Mouse (Mus musculus) heart, postnatal 4 days (tissue): ENCODE data around the gene Abcc2. TPM values are rescaled to one million over a fixed set of nuclear protein-coding genes. Genes with fewer than 3 reads are reported as not detected.

Experiments
- DNase-seq: peaks from one replicate; pipeline ENCODE4 v3.0.0; 2021
- total RNA-seq, 2 experiments: library from RNA; stranded (reverse); gene quantifications; 2 replicates each; pipeline ENCODE4 v1.2.3; 2021

Abcc2 gene
- total RNA-seq, result not detected

DNA sequence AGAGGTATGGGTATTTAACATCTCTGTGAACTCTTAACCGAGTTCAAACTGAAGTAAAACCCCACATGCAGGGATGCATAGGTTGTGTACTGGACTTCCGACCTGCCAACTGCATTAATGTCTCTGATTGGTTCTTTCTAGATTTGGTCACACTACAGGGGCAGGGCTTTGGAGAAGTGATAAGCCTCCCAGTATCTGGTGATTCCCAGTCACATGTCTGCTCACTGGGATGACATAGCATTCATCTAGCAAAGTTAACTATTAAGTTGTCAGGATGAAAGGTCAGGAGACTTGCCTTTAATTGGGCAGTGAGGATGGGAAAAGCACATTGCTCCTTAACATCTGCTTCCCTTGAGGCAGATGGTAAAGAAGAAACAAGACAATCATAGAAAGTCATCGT lies at the start of gene Abcc2:
TSS of gene Abcc2 (plus strand) at position 213 of the 400 bp plus-strand sequence.
- no peak for DNase-seq

DNA sequence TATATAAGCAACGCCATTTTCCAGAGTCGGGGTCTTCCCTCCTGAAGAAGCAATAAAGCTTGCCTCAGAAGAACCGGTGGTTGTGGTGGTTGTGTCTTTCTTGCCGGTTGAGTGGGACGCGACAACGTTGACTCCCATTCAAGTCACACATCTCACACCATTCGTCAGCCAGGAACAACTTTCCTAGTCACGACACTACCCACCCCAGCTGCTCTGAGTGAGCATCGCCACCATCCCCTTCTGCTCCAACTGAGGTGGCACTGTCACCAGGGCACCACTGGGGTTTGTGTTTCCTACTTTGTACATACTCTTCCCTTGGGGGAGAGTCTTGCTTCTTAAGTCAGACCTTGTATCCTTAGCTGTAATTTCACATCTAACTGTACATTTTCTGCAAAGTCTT lies 43.6 kb upstream of the Abcc2 start:
- DNase-seq, result no peak

DNA sequence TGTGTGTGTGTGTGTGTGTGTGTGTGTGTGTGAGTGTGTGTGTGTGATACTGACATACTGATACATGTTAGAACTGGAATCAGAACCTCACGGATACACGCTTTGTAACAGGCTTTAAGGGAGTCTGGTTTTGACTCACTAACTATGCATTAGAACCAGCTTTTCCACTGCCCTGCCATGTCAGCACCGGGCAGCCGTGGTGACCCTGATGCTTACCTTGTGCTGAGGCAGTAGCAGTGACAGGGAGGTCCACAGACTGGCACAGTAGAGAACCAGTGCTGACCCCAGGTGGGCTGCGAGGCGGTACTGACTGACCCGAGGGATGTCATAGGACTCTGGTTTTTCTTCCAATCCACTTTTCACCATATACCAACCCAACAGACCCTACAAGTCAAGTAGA lies 38.6 kb upstream of the Abcc2 start:
- DNase-seq, result no peak

DNA sequence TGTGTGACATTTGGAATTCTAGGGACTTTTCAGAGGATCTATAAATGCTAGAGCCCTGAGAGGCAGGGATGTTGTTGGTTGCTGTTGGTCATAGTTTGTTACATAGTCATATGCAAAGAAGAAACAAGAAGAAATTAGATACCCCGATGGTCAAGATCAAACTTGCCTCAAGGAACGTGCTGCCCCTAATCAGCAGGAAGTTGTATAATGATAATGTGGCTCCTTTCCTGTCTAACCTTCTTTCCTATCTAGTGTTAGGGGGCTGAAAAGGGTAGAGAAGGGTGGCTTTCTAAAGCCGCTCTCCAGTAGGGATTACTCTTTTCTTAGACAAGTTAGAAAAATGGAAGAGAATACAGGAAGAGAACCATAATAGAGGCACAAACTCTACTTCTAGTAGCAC lies 36.3 kb upstream of the Abcc2 start:
- DNase-seq, result no peak

DNA sequence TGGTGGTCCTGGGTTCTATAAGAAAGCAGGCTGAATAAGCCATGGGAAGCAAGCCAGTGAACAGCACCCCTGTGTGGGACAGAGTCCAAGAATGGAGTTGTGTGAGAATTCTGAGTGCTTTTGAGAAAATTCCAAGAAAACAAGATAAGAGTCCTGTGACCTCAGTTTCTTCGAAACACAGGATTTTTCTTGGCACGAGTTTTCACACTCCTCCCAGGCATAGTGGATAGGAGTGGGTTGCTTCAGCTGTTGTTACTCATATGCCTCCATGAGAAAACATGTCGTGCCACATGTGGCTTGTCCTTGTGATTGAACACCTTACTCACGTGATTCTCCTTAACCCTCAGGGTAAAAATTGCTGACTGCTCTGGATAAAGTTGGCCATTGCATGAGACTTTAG lies 34.1 kb upstream of the Abcc2 start:
- no peak for DNase-seq

DNA sequence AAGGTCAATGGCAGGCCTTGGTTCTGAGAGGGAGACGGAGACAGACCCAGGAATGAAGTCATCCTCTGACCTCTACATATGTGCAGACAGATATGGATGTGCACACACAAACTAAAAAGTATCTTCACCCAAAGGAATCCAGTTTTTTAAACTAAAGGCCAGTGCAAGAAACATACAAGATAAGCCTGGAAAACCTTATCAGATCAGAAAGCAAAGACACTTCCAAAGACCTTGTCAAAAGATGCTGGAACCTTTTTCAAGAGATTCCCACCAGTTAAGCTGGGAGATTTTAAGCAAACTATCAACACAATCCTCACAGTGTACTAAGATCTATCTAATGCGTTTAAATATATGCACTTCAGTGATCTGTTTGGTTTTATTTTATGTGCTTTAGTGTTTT lies 32.0 kb upstream of the Abcc2 start:
- DNase-seq, result no peak

DNA sequence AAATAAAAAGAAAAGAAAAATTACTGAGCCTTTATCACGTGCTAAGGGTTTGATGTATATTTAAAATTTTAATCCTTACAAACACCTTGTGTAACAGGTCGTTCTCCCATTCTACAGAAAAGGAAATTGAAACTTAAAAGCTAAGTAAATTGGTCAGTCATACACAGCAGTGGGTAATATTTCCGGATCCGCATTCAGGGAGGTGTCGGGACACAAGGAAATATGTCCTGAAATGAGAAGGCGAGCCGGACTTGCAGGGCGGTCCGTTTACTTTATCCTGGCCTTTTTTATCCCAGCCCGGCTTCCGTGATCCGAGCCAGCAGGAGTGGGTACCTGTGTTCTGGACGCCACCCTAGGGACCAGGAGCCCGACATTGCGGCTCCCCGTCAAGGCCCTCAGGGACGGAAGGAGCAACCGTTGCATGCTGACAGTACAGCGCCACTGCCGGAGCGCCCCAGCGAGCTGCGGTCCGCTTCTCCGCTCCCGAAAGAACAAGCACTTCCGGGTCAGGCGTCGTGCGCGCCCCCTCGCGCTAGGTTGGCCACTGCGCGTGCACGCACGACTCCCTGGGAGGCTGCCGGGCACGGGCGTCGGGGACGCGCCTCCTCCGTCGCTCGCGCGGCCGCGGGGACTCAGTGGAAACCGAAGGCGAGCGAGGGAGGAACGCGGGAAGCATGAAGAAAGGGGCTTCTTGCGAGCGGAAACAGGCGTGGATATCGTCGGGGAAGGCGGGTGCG lies 29.3 kb upstream of the Abcc2 start, which contains the start of the genes Cutc and Cox15:
TSS of gene Cutc (plus strand) at position 508 of the 737 bp plus-strand sequence.
TSS of gene Cox15 (minus strand) at position 512 of the 737 bp plus-strand sequence.
- peak; percentile 98 for DNase-seq

DNA sequence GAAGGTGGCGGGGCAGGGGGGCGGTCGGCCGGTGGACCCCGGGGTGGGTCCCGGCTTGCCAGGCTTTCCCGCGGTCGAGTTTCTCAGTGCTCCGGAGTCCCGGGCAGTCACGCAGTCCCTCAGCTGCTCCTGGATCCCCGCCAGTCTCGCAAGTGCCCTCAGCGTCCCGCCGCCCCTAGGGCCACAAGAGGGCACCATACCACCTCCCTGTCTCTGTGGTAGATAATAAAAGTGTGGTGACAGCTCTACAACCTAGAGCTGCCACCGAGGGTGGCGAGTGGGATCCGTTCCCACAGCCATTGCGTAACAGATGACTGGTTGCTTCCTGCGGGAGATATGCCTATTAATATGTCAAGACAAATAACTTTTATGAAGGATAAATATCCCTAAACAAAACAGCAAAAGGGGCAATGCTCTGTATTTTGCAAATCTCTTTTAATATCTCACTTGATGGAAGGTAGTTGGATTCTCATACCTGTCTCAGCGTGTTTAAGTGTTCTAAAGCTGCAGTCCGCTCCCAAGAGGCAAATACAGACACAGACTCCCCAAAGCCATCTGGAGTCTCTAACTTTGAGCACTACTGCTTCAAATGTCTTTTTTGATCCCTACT lies 28.7 kb upstream of the Abcc2 start:
- peak; percentile 94 for DNase-seq

DNA sequence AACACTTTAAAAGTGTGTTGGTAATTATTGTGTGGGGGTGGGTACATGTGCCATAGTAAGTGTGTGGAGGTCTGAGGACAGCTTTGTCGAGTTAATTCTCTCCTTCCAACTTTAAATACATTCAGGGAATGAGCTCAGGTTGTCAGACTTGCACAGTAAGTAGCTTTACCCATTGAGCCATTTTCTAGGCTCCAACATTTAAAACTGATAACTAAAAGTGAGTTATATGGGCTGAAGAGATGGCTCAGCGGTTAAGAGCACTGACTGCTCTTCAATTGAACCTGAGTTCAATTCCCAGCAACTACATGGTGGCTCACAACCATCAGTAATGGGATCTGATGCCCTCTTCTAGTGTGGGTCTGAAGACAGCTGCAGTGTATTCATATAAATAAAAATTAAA lies 27.8 kb upstream of the Abcc2 start:
- no peak for DNase-seq

DNA sequence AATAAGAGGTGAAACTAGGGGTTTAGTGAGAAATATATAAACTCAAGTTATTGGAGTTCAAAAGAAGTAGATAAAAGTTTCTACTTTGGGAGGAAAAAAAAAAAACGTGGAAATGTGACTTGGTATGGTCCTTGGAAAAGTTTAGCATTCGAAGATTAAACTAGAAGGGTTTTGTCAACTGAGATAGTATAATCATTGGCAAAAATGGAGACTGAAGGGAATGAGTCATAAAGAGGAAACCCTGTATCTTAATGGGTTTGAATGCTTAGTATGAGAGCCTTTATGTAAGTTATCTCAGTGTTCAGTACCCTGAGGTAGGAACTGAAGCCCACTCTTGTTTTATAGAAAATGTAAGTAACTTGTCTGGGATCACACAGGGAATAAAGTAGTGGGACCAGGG lies 27.1 kb upstream of the Abcc2 start:
- no peak for DNase-seq

DNA sequence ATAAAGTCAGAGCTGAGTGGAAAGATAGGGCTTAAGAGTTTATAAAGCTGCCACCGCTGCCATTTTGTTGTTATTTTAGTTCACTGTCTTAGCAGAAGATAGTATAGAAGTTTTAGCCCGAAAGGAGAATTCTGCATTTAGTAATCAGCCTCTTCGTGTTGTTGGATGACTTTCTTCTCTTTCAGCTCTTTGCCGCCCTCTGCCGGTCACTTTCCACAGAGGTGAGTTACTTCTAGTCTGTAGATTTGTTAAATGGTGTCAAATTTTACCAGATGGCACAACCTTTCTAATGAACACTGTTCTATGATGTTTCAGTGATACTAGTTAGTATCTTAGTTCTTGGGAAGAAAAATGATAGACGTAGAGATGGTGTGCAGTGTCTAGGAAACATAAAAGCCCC lies 21.5 kb upstream of the Abcc2 start:
- peak; percentile 85 for DNase-seq

DNA sequence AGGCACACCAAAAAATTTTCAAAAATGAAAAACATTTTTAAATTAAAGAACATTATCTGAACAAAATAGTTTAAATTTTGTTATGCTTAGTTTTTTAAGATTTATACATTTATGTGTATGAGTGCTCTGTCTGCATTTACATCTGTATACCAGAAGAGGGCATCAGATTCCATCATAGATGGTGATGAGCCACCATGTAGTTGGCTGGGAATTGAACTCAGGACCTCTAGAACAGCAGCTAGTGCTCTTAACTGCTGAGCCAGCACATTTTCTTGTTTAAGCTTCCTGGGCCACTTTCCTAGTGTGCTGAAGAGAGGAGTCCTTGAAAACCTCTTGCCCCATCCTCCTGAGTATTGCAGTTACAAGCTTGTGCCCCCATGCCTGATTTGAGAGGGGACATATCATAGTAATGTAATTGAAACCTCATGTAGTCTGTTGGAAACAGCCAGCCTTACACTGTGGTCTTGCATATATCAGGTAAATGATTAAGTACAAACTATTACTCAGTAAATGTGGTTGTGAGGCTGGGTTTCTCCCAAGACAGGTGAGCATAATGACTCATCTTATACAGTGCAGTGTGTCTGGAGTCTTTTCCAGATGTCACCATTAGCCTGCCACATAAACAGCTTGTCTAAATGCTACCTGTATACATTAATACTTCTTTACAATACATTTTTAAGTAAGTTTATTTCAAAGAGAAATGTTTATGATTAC lies 20.3 kb upstream of the Abcc2 start:
- DNase-seq, result no peak

DNA sequence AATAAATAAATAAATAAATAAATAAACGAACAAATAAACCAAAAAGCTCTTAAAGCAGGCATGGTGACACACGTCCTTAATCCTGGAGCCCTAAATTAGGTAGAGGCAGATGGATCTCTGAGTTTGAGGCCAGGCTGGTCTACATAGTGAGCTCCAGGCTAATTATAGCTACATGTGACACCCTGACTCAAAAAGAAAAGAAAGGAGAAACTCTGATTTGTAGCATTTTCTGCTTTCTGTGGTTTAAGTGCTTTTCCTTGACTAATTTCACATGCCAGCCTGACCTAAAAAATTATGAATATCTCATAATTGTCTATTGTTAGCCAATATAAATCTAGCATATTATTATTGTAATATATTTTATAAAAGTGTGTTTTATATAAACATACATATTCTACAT lies 19.6 kb upstream of the Abcc2 start:
- no peak for DNase-seq

DNA sequence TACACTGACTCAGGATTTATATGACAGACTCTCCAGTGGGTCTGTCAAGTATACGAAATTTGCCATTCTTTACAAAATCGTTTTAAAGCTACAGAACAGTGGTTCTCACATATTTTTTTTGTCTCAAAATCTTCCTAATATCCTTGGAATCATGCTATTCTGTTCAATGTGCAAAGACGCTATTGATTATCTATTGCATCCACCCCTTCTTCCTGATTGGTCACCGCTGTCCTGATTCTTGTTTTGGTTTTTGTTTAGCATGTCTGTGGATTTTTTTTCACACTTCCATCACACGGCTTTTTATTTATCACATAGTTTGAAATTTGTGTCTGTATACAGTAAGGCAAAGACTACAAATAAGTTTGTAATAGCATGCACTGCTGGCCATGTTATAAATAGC lies 15.5 kb upstream of the Abcc2 start:
- DNase-seq, result no peak

DNA sequence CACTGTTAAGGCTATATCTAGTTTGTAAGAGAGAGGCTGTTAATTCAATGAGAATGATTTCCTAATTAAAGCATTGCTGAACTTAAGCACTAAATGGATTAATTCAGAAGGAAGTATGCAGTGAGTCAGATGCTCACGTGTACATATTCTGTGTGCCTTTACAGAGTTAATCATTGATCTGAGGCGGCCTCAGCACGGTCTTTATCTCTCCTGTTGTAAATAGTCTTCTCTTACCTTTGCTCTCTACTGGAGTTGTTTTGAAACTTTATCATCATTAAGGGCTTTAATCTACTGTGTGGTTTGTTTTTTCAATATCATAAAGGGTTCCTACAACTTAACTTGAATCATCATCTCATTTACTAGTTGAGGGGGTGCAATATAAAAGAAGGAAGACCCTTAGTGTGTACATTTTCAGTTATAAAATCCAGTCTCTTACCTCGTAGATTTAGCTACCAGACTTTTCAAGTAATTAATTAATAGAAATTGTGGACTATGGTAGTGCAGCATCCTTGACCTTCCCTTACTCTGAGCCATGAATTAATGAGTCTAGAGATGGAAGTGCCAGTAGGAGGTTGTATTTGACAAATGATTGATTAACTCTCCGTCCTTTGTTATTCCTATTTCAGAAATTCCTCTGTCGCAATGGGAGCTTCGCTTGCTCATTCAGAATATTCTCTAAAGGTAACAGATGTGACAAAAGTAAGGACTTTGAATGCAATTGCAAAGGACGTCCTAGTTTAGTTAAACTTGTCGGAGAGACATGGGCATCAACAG lies 14.3 kb upstream of the Abcc2 start:
- DNase-seq, result no peak

DNA sequence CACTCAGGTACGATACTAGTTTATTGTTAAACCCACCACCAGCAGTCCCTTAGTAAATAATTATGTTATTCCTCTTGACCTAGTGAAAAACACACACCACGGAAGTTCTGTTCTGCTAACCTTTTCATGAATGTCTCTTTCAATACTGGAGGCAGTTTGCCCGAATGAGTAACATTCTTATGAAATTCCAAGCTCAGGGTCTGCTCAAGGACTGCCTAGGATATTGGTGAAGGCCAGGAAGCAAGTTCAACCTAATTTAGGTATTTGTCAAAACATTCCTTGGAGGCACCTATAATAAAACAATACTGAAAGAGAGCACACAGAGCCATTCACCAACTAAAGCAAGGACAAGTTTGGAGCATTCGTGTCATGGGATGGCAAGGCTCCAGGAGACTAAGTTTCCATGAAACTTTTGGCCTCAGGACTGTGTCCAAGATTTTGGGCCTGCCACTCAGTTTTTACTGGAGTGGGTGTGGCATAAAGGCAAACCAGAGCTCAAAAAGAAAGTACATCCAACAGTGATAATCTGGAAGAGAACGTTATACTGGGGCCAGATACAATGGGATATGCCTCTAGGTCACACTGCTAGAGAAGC lies 12.5 kb upstream of the Abcc2 start:
- DNase-seq, result no peak

DNA sequence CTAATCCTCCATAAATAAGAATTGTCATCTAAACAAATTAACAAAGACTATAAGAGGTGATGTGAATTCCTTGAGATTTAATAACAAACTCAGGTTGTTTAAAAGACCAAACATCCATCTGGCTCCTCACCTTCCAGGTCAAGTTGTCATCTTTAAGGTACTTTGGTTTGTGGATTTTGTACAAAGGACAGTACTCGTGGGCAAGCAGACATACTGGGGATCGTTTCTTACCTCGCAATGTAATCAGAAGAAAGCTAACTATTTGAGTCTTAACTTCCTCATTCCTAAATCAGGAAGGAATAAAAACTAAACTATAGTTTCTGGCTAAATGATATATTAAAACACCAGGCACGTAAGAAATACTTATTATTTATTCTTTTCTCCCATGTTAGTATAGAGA lies 11.4 kb upstream of the Abcc2 start:
- DNase-seq, result no peak

DNA sequence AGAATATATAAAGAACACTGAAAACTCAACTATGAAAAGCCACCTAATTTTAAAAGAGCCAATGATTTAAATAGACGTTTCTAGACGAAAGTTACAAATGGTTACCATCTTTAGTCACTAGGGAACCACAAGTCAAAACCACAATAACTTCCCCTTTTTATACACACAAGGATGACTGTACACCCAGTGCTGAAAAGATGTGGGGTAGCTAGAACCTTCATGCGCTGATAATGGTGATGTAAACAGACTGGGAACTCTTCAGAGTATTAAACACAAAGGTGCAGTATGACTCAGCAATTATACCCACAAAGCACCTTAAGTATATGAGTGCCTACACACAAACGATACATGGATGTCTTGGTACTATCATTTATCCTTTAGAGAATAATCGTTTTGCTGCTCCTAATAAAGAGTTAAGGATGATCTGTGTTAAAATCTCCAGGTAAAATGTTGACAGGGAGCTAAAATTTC lies 10.5 kb upstream of the Abcc2 start:
- DNase-seq, result no peak

DNA sequence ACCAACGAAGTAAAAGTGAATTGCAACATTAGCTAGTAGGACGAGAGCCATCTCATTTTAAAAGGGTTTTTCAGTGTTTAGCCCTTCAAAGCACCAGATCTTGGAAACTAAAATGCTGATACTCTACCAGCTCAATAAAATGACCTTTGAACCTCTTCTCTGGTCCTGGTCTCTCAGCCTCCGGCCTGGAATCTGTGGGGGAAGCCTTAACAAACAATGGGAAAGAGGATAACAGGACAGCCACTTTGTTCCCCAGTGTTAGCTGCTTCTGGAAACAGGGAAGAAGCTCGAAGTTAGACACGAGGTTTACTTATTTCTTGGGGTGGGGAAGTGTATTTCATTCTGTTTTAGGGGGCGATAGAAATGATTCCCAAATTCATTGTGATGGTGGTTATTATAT lies 9.7 kb upstream of the Abcc2 start:
- no peak for DNase-seq

DNA sequence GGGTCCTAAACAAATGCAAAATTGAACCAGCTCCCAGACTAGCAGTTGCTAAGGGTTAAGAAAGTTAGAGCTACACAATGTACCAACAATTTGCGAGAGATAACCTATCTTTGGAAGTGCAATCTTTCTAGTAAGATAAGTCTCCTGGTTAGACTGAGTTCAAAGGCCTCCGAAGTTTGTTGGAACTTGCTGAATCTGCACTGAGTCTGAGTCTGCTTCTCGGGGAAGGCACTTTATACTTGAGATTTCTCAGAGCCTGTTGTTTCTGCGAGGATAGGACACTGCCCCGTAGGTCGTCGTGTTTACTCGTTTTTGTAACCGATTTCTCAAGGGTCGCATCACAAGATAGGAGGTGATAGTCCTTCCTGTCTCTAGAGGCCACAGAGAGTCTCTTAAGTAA lies 6.6 kb upstream of the Abcc2 start:
- DNase-seq, result no peak

DNA sequence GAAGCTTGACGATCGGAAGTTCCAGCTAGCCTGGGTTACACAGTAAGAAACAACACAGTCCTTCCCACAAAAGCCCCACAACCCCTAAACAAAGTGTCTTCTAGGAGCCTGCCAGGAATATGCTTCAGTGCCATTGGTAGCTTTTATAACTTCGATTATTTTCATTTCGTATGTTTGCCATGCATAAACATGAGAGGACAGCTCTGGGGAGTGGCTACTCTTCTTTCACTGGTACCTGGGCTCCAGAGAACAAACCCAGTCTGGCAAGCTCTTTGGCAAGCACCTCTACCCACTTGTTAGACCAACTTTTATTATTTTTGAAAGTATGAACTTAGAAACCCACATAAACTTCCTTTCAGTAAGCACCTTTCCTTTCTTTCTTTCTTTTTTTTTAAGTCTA lies 5.4 kb upstream of the Abcc2 start:
- no peak for DNase-seq

DNA sequence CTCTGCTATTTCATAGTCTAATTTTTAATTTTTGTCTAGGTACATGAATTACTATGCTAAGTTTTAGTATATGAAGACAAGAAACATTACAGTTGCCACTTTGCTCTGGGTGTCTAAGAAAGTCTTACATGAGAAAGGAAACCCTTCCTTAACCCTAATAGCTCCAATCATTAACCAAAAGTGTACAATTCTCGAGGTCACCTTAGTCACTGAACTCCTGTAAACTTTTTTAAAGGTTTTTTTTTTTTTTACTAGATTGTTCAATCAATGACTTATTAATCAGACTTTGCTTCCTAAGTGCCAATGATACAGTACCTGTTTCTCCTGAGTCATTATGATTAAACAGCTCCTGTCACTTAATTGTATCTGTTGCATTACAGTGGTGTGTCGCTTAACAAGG lies 4.7 kb upstream of the Abcc2 start:
- DNase-seq, result no peak
